Mouse (Mus musculus) Patski (cell line): ENCODE measurements at regions not wholly inside any gene's neighbourhood (a gene's known extent, or its start where the extent isn't known, plus 50 kb on each side); places are given as distances from the start of the nearest gene placed in this dataset.

Experiments used
- ATAC-seq: fragments of 100-300 bp; one replicate; pipeline ENCODE4 v1.8.0; 2021
- CTCF ChIA-PET: fragments of 350-600 bp; sonication (Branson Sonifier 250); formaldehyde crosslinking; loops from one replicate; lab custom pipeline; 2022; ENCODE audit warnings: inconsistent platforms; lab: Charles Lee
- POLR2A ChIA-PET: fragments of 350-600 bp; sonication (Branson Sonifier 250); formaldehyde crosslinking; loops from one replicate; lab custom pipeline; 2022; ENCODE audit warnings: antibody characterized with exemption, inconsistent platforms; lab: Charles Lee
- DNase-seq: peaks from one replicate; pipeline ENCODE4 v3.0.0-alpha.2; 2011; ENCODE audit warnings: low read depth, low spot score
- H3K27me3 ChIP-seq: fragments of 371-371 bp; one replicate; pipeline ENCODE4 v1.5.1; 2021
- CTCF ChIP-seq: fragments of 100-300 bp; IDR thresholded peaks from one replicate; pipeline ENCODE4 v1.5.1; 2021
- in situ Hi-C: fragments of 300-500 bp; cut with MboI; formaldehyde crosslinking; loops from 3 replicates; pipeline ENCODE4 v1.11.1; 2018; ENCODE audit warnings: low pct_unique_long_range_greater_than_20kb, mixed read lengths

GRCm38 (mm10) chr5:55885658-55886312, 1832.0 kb upstream of the Pcdh7 start:
- no peaks in the 10 kb centered on the region for H3K27me3 ChIP-seq
- TF ChIP-seq CTCF: no peak
- ChIA-PET POLR2A (no interaction called here), CTCF (interaction anchor here (1.3 kb wide), 1 partner anchor 9 kb away, joined by 3 read pairs; no protein-coding TSS in a partner anchor)
- in situ Hi-C loops: no loop called here
- no peak for ATAC-seq
- no peak for DNase-seq

GRCm38 (mm10) chr5:55891729-55892308, 1825.9 kb upstream of the Pcdh7 start:
- DNase-seq (no peak), ATAC-seq (no peak)
- TF ChIP-seq CTCF: no peak
- in situ Hi-C loops: no loop called here
- POLR2A ChIA-PET: no interaction called here
- H3K27me3 ChIP-seq: no peaks in the 10 kb centered on the region
- CTCF ChIA-PET: no interaction called here

- TF ChIP-seq CTCF: no peak
- DNase-seq (no peak), ATAC-seq (no peak)
- in situ Hi-C loops: no loop called here
- ChIA-PET CTCF (no interaction called here), POLR2A (no interaction called here)
- H3K27me3 ChIP-seq: no peaks in the 10 kb centered on the region
Observed at GRCm38 (mm10) chr5:55941494-55941893, 1776.3 kb upstream of the Pcdh7 start.

GRCm38 (mm10) chr5:55976505-55976904, 1741.3 kb upstream of the Pcdh7 start:
- no peak for TF ChIP-seq CTCF
- ChIA-PET CTCF (no interaction called here), POLR2A (no interaction called here)
- in situ Hi-C loops: no loop called here
- H3K27me3 ChIP-seq: no peaks in the 10 kb centered on the region
- DNase-seq (no peak), ATAC-seq (no peak)

DNA sequence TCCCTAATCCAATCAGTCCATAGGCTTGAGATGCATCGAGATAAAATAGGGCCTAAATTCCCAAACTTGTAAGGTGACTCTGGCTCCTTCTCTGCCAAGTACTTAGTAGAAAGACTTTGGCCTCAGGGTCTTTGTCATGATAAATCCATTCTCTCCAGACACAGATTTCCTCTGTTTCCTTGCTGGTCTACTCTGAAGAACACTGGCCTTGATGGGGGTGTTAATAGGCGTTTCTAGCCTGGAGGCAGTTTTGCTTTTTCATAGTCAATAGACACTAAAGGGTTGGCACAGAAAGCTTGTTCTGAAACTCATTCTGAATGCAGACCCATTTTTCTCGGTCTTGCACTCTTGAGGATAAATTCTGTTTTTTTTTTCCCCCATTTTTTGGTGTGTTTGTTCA, 1709.9 kb upstream of the Pcdh7 start:
- POLR2A ChIA-PET: no interaction called here
- no peak for TF ChIP-seq CTCF
- in situ Hi-C loops: no loop called here
- no peaks in the 10 kb centered on the region for H3K27me3 ChIP-seq
- ATAC-seq (no peak), DNase-seq (no peak)
- CTCF ChIA-PET: no interaction called here

GRCm38 (mm10) chr5:56020463-56020862, 1697.3 kb upstream of the Pcdh7 start:
- DNase-seq: no peak
- no peak for TF ChIP-seq CTCF
- CTCF ChIA-PET: no interaction called here
- H3K27me3 ChIP-seq: no peaks in the 10 kb centered on the region
- POLR2A ChIA-PET: no interaction called here
- in situ Hi-C loops: no loop called here
- ATAC-seq: no peak
